Mouse (Mus musculus) left cerebral cortex, adult 2 months (tissue): ENCODE measurements around the gene Mapk8ip3. TPM values are rescaled to one million over a fixed set of nuclear protein-coding genes. Genes with fewer than 3 reads are reported as not detected.

Experiments used
- DNase-seq, 2 experiments: peaks; one replicate each; pipeline ENCODE4 v3.0.0; 2021 to 2022; ENCODE audit warnings: low spot score in 2 of 2, mixed read lengths in 1 of 2; ENCODE audit errors: extremely low spot score in 1 of 2
- H3K27ac ChIP-seq: fragments of 200-600 bp; 2 replicates; pipeline ENCODE4 v1.8.1; 2022
- H3K4me3 ChIP-seq: fragments of 200-600 bp; 2 replicates; pipeline ENCODE4 v1.8.1; 2022
- CTCF ChIP-seq: fragments of 200-600 bp; IDR thresholded peaks from 2 replicates; pipeline ENCODE4 v1.8.1; 2022; ENCODE audit warnings: antibody characterized with exemption, mild to moderate bottlenecking, moderate library complexity
- intact Hi-C: fragments of 180-260 bp; cut with DNase I; formaldehyde crosslinking; loops from one replicate; pipeline ENCODE4 v1.15.1; 2025
- total RNA-seq, 2 experiments: library from RNA; stranded (reverse); gene quantifications; 2 replicates each; pipeline ENCODE4 v1.2.3; 2021

The Mapk8ip3 gene
- total RNA-seq, 2 experiments from 2014 or later = 390 to 407 TPM

GRCm38 (mm10) chr17:24877336-24878116, 59.3 kb downstream of the Mapk8ip3 start:
- H3K27ac ChIP-seq = no peak overlapping the region
- intact Hi-C loops = no loop called here
- no peak for TF ChIP-seq CTCF

GRCm38 (mm10) chr17:24874989-24875388, 61.8 kb downstream of the Mapk8ip3 start:
- intact Hi-C loops = no loop called here
- no peak for TF ChIP-seq CTCF
- Histone ChIP-seq H3K27ac (no peak overlapping the region), H3K4me3 (no peak overlapping the region)
- DNase-seq = no peak

More at GRCm38 (mm10) chr17:24877336-24878116, 59.3 kb downstream of the Mapk8ip3 start:
- no peak for DNase-seq
- H3K4me3 ChIP-seq = no peak overlapping the region

GRCm38 (mm10) chr17:24874405-24874745, 62.4 kb downstream of the Mapk8ip3 start:
- Histone ChIP-seq H3K4me3 (no peak overlapping the region), H3K27ac (no peak overlapping the region)
- TF ChIP-seq CTCF = no peak
- intact Hi-C loops = no loop called here
- DNase-seq = no peak

- intact Hi-C loops = no loop called here
- Histone ChIP-seq H3K4me3 (no peak overlapping the region), H3K27ac (no peak overlapping the region)
- no peak for DNase-seq
- no peak for TF ChIP-seq CTCF
Observed at GRCm38 (mm10) chr17:24873695-24874404, 62.9 kb downstream of the Mapk8ip3 start.

GRCm38 (mm10) chr17:24867914-24868313, 68.9 kb downstream of the Mapk8ip3 start:
- TF ChIP-seq CTCF = no peak
- intact Hi-C loops = no loop called here
- Histone ChIP-seq H3K27ac (no peak overlapping the region; the same call in none of the 2 replicates), H3K4me3 (no peak overlapping the region)
- DNase-seq = no peak

- TF ChIP-seq CTCF = no peak
- intact Hi-C loops = no loop called here
- Histone ChIP-seq H3K4me3 (no peak within 1 kb of the TSS), H3K27ac (no peak within 1 kb of the TSS)
- DNase-seq = no peak
Observed at GRCm38 (mm10) chr17:24865776-24866175, 71.0 kb downstream of the Mapk8ip3 start, which contains the start of gene Igfals. Igfals (plus strand) TSS chr17:24865997.

- TF ChIP-seq CTCF = no peak
- no peak for DNase-seq
- H3K4me3 ChIP-seq = no peak overlapping the region
- no peak overlapping the region for H3K27ac ChIP-seq
- intact Hi-C loops = no loop called here
Observed at GRCm38 (mm10) chr17:24861785-24862184, 75.0 kb downstream of the Mapk8ip3 start.

- Histone ChIP-seq H3K4me3 (no peak overlapping the region), H3K27ac (no peak overlapping the region)
- DNase-seq = no peak
- no peak for TF ChIP-seq CTCF
- intact Hi-C loops = no loop called here
Observed at GRCm38 (mm10) chr17:24860076-24860475, 76.7 kb downstream of the Mapk8ip3 start.

GRCm38 (mm10) chr17:24858967-24859366, 77.8 kb downstream of the Mapk8ip3 start:
- no peak for DNase-seq
- no peak for TF ChIP-seq CTCF
- Histone ChIP-seq H3K27ac (no peak overlapping the region), H3K4me3 (no peak overlapping the region)
- intact Hi-C loops = no loop called here

GRCm38 (mm10) chr17:24857831-24858470, 78.8 kb downstream of the Mapk8ip3 start:
- H3K4me3 ChIP-seq = no peak overlapping the region
- H3K27ac ChIP-seq = no peak overlapping the region
- no peak for TF ChIP-seq CTCF
- intact Hi-C loops = no loop called here
- no peak for DNase-seq

- Histone ChIP-seq H3K4me3 (no peak overlapping the region), H3K27ac (no peak overlapping the region)
- DNase-seq = no peak
- intact Hi-C loops = no loop called here
- TF ChIP-seq CTCF = no peak
Observed at GRCm38 (mm10) chr17:24856589-24856988, 80.2 kb downstream of the Mapk8ip3 start.

GRCm38 (mm10) chr17:24855838-24856464, 80.8 kb downstream of the Mapk8ip3 start:
- no peak overlapping the region for H3K4me3 ChIP-seq
- TF ChIP-seq CTCF = no peak
- no peak overlapping the region for H3K27ac ChIP-seq
- DNase-seq = no peak
- intact Hi-C loops = no loop called here
